Mouse (Mus musculus): Measurements from ENCODE around the gene Brd7.

Gene Brd7

DNA sequence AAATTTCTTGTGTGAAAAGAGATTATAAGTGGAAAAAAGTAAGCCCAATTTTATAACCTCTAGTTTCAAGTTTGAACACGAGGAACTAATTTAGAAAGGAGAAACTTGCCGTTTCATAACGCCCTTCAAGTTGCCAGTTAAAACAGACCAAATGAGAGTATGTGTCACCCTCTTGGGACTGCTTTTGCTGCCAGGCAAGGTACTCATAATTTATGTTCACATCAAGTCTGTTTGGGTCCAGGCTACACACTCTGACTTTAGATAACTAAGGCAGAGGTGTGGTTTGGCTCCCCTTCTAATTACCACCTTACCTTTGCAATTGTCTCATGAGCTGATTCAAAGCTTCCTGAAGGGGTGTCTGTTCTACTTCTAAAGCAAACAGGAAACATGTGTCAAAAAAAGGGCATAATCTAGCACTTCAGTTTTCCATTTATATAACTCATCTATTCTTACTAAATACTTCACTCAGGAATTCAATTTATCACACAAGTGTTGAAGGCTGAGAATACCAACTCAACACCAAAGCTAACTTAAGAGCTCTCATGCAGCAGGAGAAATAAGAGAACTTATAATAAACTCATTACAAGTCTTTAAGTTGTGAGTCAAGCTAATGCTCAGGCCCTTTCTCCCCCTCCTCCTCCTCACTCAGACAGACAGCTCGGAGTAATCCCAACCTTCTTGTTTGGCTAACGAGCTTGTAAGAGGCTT, 4.6 kb downstream of the Brd7 start:
- peak; percentile 81 for DNase-seq (ENCODE audit: low read depth)

DNA sequence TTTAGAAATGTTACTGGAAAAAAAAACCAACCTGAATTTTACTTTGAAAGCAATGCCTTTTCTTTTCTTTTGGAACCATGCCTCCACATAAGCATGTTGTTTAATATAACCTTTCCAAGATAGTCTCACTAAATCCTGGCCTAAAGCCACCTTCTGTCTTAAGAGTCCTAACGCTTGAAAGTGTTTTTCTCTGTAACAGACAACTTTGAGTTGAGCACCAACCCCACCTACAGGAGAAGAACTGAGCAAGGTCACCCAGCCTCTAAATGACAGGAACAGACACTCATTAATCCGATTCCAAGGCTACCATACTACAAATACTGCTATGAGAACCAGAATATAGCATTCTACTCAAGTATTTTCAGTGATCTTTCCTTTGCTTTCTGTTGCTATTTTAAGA, 12.9 kb downstream of the Brd7 start:
- DNase-seq (ENCODE audit: low read depth): no peak

DNA sequence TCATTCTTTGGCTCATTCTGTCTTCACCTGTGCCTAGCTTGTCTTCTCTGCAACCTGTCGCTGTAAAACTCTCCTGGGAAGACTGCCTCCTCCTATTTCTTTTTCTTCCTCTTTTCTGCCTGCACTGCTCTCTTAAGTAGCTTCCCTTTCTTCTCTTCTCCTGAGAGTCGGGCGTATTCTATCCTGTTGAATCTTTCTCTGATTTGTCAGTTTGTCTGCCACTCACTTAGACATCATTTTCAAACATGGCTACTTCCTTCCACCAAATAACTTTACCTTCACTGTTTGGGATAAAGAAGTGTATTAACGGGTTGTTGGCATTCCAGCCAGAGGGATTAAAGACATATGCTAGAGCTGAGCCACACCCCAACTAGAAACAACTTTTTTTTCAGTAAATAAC, 20.0 kb downstream of the Brd7 start:
- DNase-seq (ENCODE audit: low read depth): no peak

DNA sequence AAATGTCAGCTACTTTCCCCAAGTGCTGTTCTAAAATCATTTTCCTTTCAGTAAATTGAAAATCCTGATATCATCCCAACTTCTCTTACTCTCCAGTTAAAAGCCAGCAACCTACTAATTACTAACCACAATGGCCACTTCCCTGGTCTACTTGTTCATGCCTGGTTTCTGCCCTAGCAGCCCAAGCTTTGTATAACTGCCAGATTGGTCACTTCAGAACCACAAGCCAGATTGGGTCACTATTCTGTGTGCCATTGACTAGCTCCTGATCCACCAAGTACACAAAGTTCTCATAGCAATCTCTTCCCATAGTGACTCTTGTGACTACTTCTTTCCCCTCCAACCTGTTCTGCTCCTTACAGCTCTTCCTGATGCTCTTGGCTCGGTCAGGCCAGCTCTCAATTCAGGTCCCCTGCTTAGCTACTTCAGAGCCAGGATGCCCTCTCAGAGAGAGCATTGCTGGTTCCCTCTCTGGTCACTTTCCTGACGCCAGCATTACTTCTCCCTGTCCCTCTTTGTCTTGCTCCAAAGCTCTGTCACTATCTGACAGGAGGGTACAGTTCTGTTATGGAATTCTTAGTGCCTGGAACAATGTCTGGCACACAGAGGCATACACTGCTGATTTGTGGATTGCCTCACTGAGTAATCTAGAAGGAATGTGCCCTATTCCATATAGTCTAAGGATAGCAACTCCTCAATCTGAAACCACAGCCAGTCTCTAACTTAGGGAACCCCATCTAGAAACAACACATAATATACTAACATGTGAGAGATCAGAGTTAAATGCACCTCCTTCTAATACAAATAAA, 21.9 kb downstream of the Brd7 start:
- no peak for DNase-seq (ENCODE audit: low read depth)

GRCm38 (mm10) chr8:88339221-88339620, 22.8 kb downstream of the Brd7 start:
- DNase-seq (ENCODE audit: low read depth): no peak

DNA sequence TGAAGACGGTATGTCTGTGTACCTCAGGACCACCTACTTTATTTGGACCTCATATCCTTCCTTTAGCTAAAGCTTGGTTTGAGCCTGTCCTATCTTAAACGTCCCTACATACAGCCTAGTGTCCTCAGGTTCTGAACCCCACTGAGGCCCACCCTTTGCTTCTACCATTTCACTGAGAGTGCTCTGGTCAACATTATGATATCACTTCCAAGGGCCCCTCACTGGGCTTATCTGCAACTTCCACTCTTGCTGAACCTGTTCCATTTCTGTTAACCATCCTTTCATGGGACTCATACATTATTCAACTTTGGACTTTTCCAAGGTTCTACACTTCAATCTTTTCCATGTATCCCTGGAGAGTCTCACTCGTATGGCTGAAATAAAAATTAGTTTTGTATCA, 27.0 kb downstream of the Brd7 start:
- no peak for DNase-seq (ENCODE audit: low read depth)

- no peak for DNase-seq (ENCODE audit: low read depth)
These were observed 27.6 kb downstream of the Brd7 start for GRCm38 (mm10) chr8:88334384-88334783.

- DNase-seq (ENCODE audit: low read depth): no peak
These were observed 31.2 kb downstream of the Brd7 start for GRCm38 (mm10) chr8:88330816-88331215.

DNA sequence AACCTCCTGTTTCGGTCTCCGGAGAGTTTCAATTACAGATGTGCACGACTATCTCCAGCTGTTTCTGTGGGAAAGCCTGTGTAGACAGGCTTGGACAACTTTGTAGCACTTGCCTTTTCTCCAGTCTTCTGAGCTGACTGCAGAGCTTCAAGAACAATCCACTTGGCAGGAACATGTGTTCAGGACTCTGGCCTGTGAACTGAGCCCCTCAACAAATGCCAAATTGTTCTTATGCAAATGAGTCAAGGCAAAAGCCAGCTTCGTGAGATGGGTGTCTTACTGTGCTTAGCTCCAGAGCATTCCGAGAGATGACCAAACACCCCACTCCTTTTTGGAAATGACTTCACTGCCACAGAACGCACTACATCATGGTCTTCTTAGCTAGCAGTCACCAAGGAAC, 33.3 kb downstream of the Brd7 start:
- DNase-seq (ENCODE audit: low read depth): no peak

DNA sequence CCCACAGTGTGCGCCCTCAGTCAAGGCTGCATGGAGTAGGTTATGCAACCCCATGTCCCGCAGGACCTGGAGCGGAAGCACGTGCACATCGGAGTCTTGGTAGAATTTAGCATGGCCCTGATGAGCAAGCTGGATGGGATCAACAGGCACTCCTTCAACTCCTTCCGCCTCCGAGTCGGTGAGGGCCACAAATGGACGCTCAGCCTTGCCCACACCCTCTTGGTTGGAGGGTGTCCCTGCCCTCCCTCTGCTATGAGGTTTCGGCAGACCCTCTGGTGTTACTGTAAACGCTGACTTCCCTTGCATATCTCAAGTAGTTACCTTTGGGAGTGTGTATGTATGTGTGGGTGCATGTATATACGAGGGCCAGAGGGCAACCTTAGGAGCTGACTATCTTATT, 35.7 kb downstream of the Brd7 start:
- no peak for DNase-seq (ENCODE audit: low read depth)

DNA sequence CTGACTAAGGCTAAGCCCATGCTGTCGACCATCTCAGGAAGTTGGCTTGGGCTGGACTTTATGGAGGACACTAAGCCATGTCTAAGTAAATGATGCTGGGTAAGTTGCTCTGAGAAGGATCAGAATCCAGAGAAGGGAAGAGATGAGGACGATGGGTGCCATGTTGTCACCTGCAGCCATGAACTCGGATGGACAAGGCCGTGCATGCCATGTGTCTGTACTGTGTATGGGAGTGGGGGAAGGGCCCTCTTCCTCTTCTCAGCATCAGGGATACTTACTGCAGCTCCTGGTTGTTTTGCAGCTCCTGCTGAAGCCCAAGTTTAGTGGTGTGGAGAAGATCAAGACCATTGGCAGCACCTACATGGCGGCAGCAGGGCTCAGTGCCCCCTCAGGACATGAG, 36.2 kb downstream of the Brd7 start:
- DNase-seq (ENCODE audit: low read depth): no peak

GRCm38 (mm10) chr8:88325251-88325650, 36.7 kb downstream of the Brd7 start:
- DNase-seq (ENCODE audit: low read depth): no peak

- DNase-seq (ENCODE audit: low read depth): no peak
These were observed 37.2 kb downstream of the Brd7 start for GRCm38 (mm10) chr8:88324760-88325159.

DNA sequence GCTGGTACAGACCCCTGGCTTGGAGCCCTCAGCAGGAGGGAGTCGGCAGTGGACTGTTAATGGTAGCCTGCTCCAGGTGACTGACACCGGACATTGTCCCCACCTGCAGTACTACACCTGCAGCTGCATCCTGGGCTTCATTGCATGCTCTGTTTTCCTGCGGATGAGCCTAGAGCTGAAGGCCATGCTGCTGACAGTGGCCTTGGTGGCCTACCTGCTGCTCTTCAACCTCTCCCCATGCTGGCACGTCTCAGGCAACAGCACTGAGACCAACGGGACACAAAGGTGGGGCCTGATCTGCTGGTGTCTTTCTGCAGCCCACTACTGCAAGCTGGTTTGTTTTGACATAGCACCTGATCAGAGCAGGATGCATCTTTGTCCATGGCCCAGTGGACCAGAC, 38.5 kb downstream of the Brd7 start:
- no peak for DNase-seq (ENCODE audit: low read depth)

DNA sequence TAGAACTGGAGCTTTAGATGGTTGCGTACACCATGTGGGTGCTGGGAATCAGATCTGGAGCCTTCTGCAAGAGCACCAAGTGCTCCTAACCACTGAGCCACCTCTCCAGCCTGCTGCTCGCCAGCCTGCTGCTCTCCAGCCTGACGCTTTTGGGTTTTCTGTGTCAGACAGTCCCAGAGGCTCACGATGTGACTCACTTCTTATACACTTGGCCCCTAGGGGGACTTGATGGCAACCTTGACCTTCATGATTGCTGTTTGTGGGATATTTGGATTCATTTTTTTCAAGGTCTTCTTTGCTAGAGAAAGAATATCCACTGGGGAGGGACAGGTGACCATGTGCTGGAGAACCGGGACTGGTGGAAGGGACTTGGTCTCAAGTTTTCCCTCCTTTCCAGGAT, 40.6 kb downstream of the Brd7 start:
- DNase-seq (ENCODE audit: low read depth): no peak

- no peak for DNase-seq (ENCODE audit: low read depth)
These were observed 41.9 kb downstream of the Brd7 start for GRCm38 (mm10) chr8:88320134-88320533.

- no peak for DNase-seq (ENCODE audit: low read depth)
These were observed 43.8 kb downstream of the Brd7 start for GRCm38 (mm10) chr8:88318151-88318550.

- no peak for DNase-seq (ENCODE audit: low read depth)
These were observed 44.7 kb downstream of the Brd7 start for GRCm38 (mm10) chr8:88317341-88317740.

DNA sequence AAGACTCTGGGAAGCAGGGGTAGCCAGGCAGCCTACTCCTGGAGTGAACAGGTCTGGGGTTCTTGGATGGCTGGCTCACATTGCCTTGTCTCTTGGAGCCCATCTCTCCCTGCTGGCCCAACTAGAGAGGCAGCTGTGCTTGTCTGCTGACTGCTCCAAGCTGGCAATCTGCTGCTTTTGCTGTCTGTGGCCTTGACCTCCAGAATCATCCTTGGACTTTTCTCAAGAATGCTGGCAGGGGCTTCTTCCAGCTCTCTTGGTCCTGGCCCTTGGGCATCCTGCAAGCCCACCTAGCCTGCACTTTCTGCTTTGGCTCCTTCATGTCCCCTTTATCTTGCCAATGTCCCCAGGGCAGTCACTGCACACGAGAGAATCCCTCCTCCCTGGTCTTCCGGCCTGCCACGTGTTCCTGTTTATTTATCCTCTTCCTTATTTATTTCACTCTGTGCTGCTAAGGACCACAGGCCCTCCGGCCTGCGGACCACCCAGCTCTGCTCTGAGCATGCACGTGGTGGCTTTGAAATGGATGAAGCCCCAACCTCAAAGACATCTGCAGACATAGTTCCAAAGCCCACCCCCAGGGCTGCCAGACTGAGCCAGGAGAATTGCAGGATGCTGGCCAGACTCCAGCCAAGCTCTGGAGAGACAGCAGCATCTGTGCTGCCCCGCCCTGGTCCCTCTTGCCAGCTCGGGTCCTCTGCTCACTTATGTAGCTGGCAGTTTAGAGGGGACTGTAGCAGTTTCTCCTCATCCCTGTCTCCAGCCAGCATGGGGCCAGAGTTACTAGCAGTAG, 45.7 kb downstream of the Brd7 start:
- no peak for DNase-seq (ENCODE audit: low read depth)

DNA sequence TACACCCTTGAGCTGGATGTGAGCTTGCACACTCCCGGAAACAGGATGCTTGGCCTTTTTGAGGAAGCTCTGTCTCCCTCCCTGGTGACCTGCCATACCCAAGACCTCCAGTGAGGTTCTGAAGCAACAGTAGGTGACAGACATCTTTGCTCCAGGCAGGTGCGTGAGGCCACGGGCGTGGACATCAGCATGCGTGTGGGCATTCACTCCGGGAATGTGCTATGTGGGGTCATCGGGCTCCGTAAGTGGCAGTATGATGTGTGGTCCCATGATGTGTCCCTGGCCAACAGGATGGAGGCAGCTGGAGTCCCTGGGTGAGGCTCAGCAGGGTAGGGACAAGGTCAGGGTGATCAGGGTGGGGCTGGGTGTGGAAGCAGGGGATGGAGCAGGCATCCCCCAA, 46.7 kb downstream of the Brd7 start:
- no peak for DNase-seq (ENCODE audit: low read depth)

GRCm38 (mm10) chr8:88313991-88314390, 48.0 kb downstream of the Brd7 start:
- DNase-seq (ENCODE audit: low read depth): no peak

- DNase-seq (ENCODE audit: low read depth): peak; percentile 40
These were observed 49.0 kb downstream of the Brd7 start for GRCm38 (mm10) chr8:88312966-88313365.

DNA sequence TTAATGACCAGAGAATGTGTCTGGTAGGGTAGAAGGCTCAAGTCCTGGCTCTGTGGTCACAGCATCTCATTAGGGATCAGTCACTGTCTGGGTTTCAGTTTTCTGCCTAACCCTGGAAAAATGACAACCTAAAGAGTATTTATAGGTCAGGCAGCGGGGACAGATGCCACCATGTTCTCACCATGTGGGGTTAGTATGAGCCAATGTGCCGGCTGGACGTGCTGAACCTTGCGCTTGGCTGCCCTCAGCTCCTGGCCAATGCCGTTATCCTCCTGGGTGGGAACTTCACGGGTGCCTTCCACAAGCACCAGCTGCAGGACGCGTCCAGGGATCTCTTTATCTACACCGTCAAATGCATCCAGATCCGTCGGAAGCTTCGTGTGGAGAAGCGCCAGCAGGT, 51.7 kb downstream of the Brd7 start:
- DNase-seq (ENCODE audit: low read depth): no peak
